Mouse (Mus musculus): ENCODE data around the gene Arhgap42. TPM values are rescaled to one million over a fixed set of nuclear protein-coding genes. Genes with fewer than 3 reads are reported as not detected.

Gene Arhgap42
- polyA plus RNA-seq, 1 experiment: 16.1 TPM

DNA sequence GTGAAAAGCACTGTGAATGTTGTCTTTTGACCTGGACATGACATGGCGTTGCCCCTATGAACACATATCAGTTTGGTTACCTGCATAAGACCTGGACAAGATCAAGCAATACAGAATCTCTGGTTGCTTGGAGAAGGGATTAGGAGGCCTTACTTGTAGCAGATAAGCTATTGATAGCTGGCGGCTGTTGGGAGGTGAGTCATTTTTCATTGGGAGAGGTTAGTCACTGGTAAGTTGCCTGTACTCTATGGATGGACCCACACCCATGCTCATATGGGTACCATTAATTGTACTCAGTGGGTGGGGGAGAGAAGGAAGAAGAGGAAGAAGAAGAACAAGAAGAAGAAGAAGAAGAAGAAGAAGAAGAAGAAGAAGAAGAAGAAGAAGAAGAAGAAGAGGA, 23.6 kb upstream of the Arhgap42 start:
- TF ChIP-seq EP300 (IDR thresholded peaks at IDR 0.05; ENCODE audit: insufficient read depth, low read depth, low read length) (no peak), POLR2A (IDR thresholded peaks at IDR 0.05; ENCODE audit: insufficient read depth, low read length) (no peak), CTCF (IDR thresholded peaks at IDR 0.05; ENCODE audit: low read depth, low read length) (no peak)

DNA sequence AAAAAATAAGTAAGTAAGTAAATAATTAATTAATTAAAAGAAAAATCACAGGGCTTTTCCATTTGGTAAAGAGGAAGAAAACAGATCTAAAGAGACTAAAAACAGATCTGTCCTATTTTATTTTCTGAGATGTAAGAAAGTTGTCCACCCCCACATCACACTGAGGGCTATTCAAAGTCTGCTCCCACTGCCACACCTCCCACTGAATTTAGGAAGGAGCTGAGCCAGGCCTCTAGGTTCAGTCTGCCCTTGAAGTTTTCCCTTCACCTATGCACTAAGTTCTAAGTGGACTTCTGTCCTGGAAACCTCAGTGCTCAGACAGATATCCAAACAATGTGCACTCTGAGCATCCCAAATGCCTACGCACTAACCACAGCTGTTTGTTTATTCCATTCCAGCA, 15.9 kb upstream of the Arhgap42 start:
- no peaks in the 10 kb centered on the region for H3K4me1 ChIP-seq (ENCODE audit: control insufficient read depth, insufficient read depth, low read length)
- TF ChIP-seq EP300 (IDR thresholded peaks at IDR 0.05; ENCODE audit: insufficient read depth, low read depth, low read length) (no peak), CTCF (IDR thresholded peaks at IDR 0.05; ENCODE audit: low read depth, low read length) (no peak), POLR2A (IDR thresholded peaks at IDR 0.05; ENCODE audit: insufficient read depth, low read length) (no peak)
- no peak overlapping the region for H3K27ac ChIP-seq (ENCODE audit: insufficient read depth, low read length)

More for the DNA sequence above, 23.6 kb upstream of the Arhgap42 start:
- Histone ChIP-seq H3K27me3 (ENCODE audit: control insufficient read depth, insufficient read depth, low read length, poor library complexity, severe bottlenecking) (no peaks in the 10 kb centered on the region), H3K4me1 (ENCODE audit: control insufficient read depth, insufficient read depth, low read length) (no peaks in the 10 kb centered on the region), H3K9me3 (replicated peaks; ENCODE audit: control insufficient read depth, insufficient read depth, low read length, poor library complexity, severe bottlenecking) (no peaks in the 10 kb centered on the region), H3K9ac (ENCODE audit: low read depth, poor library complexity, severe bottlenecking) (no peak overlapping the region), H3K27ac (ENCODE audit: insufficient read depth, low read length) (no peak overlapping the region), H3K36me3 (ENCODE audit: control insufficient read depth, insufficient read depth, low read length, poor library complexity, severe bottlenecking) (no peaks in the 10 kb centered on the region), H3K4me3 (ENCODE audit: low read depth, low read length) (no peak overlapping the region)

DNA sequence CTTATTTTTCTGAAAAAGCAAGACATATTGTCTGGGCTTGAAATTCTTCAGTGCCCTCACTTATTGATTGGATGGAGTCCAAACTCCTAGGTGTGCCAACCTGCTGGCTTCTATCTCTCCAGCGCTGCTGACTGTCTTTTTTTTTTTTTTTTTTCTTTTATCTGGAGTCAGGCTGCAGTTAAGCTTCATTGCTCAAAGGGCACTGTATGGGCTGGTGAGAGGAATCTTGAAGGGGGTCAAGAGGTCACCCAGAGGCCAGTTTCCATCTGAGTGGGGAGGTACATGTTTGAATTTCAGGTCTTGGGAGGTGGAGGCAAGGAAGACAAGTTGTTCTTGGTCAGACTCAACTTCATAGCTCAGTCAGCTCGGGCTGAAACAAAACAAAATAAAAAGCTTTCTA, 9.6 kb upstream of the Arhgap42 start:
- TF ChIP-seq EP300 (IDR thresholded peaks at IDR 0.05; ENCODE audit: insufficient read depth, low read depth, low read length): no peak
- TF ChIP-seq CTCF (IDR thresholded peaks at IDR 0.05; ENCODE audit: low read depth, low read length): no peak
- TF ChIP-seq POLR2A (IDR thresholded peaks at IDR 0.05; ENCODE audit: insufficient read depth, low read length): no peak
- H3K9ac ChIP-seq (ENCODE audit: low read depth, poor library complexity, severe bottlenecking): no peak overlapping the region
- H3K27ac ChIP-seq (ENCODE audit: insufficient read depth, low read length): no peak overlapping the region
- no peaks in the 10 kb centered on the region for H3K27me3 ChIP-seq (ENCODE audit: control insufficient read depth, insufficient read depth, low read length, poor library complexity, severe bottlenecking)
- no peaks in the 10 kb centered on the region for H3K36me3 ChIP-seq (ENCODE audit: control insufficient read depth, insufficient read depth, low read length, poor library complexity, severe bottlenecking)
- H3K4me1 ChIP-seq (ENCODE audit: control insufficient read depth, insufficient read depth, low read length): peaks cover 2% of the 10 kb centered on the region
- no peak overlapping the region for H3K4me3 ChIP-seq (ENCODE audit: low read depth, low read length)
- H3K9me3 ChIP-seq (replicated peaks; ENCODE audit: control insufficient read depth, insufficient read depth, low read length, poor library complexity, severe bottlenecking): no peaks in the 10 kb centered on the region

More for the DNA sequence above, 15.9 kb upstream of the Arhgap42 start:
- H3K36me3 ChIP-seq (ENCODE audit: control insufficient read depth, insufficient read depth, low read length, poor library complexity, severe bottlenecking): no peaks in the 10 kb centered on the region
- no peaks in the 10 kb centered on the region for H3K27me3 ChIP-seq (ENCODE audit: control insufficient read depth, insufficient read depth, low read length, poor library complexity, severe bottlenecking)
- H3K9me3 ChIP-seq (replicated peaks; ENCODE audit: control insufficient read depth, insufficient read depth, low read length, poor library complexity, severe bottlenecking): no peaks in the 10 kb centered on the region
- no peak overlapping the region for H3K4me3 ChIP-seq (ENCODE audit: low read depth, low read length)
- no peak overlapping the region for H3K9ac ChIP-seq (ENCODE audit: low read depth, poor library complexity, severe bottlenecking)

DNA sequence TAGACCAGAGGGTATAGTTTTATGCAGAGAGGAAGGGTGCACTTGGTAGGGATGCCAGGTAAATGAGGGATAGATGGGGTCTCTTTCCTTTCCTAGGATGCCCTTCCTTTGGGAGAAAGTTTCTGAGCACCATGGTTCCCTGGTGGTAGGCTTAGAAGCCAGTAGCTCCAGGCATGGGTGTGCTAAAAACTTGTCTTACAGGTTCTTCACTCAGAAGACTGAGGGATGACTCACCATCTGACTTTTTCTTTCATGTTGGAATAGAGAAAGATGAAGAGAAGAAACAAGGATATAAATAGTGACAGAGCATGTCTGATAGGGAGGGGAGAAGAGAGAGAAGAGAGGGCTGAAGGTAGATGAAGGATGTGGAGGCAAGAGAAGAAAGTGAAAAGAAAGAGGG, 7.1 kb upstream of the Arhgap42 start:
- Histone ChIP-seq H3K36me3 (ENCODE audit: control insufficient read depth, insufficient read depth, low read length, poor library complexity, severe bottlenecking) (no peaks in the 10 kb centered on the region), H3K27ac (ENCODE audit: insufficient read depth, low read length) (no peak overlapping the region), H3K9ac (ENCODE audit: low read depth, poor library complexity, severe bottlenecking) (no peak overlapping the region), H3K9me3 (replicated peaks; ENCODE audit: control insufficient read depth, insufficient read depth, low read length, poor library complexity, severe bottlenecking) (no peaks in the 10 kb centered on the region), H3K4me3 (ENCODE audit: low read depth, low read length) (no peak overlapping the region), H3K4me1 (ENCODE audit: control insufficient read depth, insufficient read depth, low read length) (peaks cover 2% of the 10 kb centered on the region), H3K27me3 (ENCODE audit: control insufficient read depth, insufficient read depth, low read length, poor library complexity, severe bottlenecking) (no peaks in the 10 kb centered on the region)
- TF ChIP-seq EP300 (IDR thresholded peaks at IDR 0.05; ENCODE audit: insufficient read depth, low read depth, low read length) (no peak), CTCF (IDR thresholded peaks at IDR 0.05; ENCODE audit: low read depth, low read length) (no peak), POLR2A (IDR thresholded peaks at IDR 0.05; ENCODE audit: insufficient read depth, low read length) (no peak)

DNA sequence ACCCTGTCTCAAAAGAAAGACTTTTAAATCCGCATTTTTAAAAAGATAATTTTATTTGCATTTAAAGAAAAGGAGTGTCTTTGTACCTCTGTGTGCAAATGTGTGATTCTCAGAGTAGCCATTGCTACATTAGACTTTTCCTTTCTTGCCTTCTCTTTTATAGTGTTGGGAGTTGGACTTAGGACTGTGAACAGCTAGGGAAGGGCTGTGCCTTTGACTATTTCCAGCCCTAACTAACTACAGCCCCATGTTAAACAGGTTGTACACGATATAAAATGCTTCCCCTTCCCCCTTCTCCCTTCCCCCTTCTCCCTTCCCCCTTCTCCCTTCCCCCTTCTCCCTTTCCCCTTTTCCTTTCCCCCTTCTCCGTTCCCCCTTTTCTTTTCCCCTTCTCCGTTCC, 4.9 kb upstream of the Arhgap42 start:
- TF ChIP-seq EP300 (IDR thresholded peaks at IDR 0.05; ENCODE audit: insufficient read depth, low read depth, low read length) (no peak), POLR2A (IDR thresholded peaks at IDR 0.05; ENCODE audit: insufficient read depth, low read length) (no peak), CTCF (IDR thresholded peaks at IDR 0.05; ENCODE audit: low read depth, low read length) (no peak)
- Histone ChIP-seq H3K9ac (ENCODE audit: low read depth, poor library complexity, severe bottlenecking) (no peak overlapping the region), H3K4me1 (ENCODE audit: control insufficient read depth, insufficient read depth, low read length) (peaks cover 2% of the 10 kb centered on the region), H3K4me3 (ENCODE audit: low read depth, low read length) (no peak overlapping the region), H3K36me3 (ENCODE audit: control insufficient read depth, insufficient read depth, low read length, poor library complexity, severe bottlenecking) (no peaks in the 10 kb centered on the region), H3K9me3 (replicated peaks; ENCODE audit: control insufficient read depth, insufficient read depth, low read length, poor library complexity, severe bottlenecking) (no peaks in the 10 kb centered on the region), H3K27me3 (ENCODE audit: control insufficient read depth, insufficient read depth, low read length, poor library complexity, severe bottlenecking) (no peaks in the 10 kb centered on the region), H3K27ac (ENCODE audit: insufficient read depth, low read length) (no peak overlapping the region)

DNA sequence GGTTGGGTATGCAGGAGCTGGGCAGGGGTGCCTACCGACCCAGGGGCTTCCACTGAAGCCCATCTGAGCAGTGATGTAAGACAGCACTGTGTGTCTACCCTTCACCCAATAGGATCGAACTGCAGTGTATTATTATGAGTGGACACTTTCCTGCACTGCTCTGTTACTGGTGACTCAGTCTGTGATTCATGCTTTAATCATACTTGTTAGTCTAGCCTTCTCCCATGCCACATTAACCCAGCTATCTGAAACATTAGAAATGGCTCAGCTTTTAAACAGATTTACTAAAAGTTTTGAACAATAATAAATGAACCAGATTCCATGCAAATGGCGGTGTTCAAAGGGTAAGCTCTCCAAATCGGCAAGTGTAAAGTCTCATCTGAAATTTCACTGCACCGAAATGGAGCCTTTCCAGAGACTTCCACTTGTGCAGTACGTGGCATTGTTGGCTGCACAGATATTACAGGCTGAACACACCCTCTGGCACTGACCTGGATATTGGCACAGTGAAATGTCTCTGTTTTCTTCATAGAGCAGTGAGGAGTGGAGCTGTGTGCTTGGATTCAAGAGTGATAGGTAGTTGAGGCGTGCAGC, 2.4 kb upstream of the Arhgap42 start:
- Histone ChIP-seq H3K36me3 (ENCODE audit: control insufficient read depth, insufficient read depth, low read length, poor library complexity, severe bottlenecking) (no peaks in the 10 kb centered on the region), H3K4me1 (ENCODE audit: control insufficient read depth, insufficient read depth, low read length) (peaks cover 2% of the 10 kb centered on the region), H3K27ac (ENCODE audit: insufficient read depth, low read length) (no peak overlapping the region), H3K4me3 (ENCODE audit: low read depth, low read length) (no peak overlapping the region), H3K27me3 (ENCODE audit: control insufficient read depth, insufficient read depth, low read length, poor library complexity, severe bottlenecking) (no peaks in the 10 kb centered on the region), H3K9me3 (replicated peaks; ENCODE audit: control insufficient read depth, insufficient read depth, low read length, poor library complexity, severe bottlenecking) (no peaks in the 10 kb centered on the region), H3K9ac (ENCODE audit: low read depth, poor library complexity, severe bottlenecking) (no peak overlapping the region)
- no peak for TF ChIP-seq EP300 (IDR thresholded peaks at IDR 0.05; ENCODE audit: insufficient read depth, low read depth, low read length)
- no peak for TF ChIP-seq POLR2A (IDR thresholded peaks at IDR 0.05; ENCODE audit: insufficient read depth, low read length)

Measured in ES-Bruce4 (cell line).